Mouse (Mus musculus): ENCODE data around the gene Ociad1.

Gene Ociad1

DNA sequence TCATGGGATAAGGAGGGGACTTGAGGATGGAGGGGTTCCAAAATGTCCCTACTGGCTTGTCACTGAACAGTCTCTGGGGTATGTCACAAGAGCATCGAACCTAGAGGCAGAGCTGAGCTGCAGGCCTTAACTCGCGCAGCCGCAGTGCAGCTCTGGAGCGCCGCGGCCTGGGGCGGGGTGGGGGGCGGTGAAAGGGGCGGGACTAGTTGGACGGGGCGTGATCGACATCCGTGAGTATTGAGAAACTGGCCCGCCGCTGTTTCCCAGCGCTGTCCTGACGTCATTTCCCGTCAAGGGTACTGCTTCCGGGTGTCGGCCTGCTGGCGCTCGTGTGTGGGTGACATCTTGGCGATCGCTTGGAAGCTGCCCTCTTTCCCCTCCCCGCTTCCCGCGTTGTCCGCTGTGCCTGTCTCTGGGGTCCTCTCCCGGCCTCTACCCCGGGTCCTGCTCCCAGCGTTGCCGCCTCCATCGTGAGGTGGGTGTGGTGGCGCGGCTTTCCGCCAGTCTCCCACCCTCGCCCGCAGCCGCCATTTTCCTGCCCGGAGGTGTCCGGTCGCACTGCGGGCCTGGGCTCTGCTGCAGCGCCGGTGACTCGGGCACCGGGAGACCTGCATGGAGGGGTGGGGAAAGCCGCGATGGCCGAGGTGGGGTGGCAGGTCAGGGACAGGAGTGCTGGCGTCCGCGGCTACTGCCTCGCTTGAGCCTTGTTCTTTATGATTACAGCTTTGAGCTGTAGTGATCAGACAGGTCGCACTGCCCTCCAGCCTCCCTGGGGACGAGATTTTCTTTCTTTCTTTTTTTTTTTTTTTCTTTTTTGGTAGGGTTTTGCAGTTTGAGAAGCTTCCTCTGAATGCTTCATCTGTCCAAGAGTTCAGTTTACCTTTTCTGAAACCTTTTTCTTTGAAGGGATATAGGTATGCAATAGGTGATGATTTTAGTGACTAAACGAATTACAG, at the start of gene Ociad1:
Gene Ociad1, plus strand, starts transcription at position 283 of the 956 bp plus-strand sequence.
- DNase-seq = peak; percentile 91

DNA sequence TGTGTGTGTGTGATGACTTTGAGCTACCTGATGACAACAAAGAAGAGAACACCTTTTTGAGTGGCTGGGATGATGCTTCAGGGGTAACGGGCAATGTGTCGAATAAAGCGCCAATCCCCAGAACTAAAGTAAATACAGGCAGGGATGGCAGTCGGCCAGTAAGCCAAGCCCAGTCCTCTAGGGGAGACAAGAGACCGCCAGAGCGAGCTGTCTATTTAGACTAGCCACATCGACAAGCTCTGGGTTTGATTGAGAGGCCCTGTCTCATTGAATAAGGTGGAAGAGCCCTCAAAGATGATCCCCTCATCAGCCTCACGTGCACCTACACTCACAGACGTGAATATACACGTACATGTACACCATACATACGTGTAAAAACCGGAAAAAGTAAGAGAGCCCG, 48.2 kb upstream of the Ociad1 start:
- DNase-seq = peak; percentile 65

DNA sequence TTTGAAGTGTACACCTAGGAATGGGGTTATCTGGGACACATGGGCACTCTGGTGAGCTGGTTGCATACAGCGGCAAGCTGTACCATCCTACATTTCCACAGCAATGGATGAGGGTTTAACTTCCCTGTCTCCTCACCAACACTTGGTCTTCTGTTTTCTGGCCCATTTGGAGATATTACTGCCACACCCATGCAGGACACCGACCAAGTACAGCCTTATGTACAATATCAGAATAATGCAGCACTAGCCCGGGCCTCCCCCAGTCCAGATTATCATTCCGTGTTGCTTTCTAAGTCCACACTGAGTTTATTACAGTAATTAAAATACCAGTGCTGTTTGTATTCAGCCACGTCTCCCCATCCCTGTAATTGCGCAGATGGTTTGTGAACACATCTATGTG, 46.2 kb upstream of the Ociad1 start:
- no peak for DNase-seq

DNA sequence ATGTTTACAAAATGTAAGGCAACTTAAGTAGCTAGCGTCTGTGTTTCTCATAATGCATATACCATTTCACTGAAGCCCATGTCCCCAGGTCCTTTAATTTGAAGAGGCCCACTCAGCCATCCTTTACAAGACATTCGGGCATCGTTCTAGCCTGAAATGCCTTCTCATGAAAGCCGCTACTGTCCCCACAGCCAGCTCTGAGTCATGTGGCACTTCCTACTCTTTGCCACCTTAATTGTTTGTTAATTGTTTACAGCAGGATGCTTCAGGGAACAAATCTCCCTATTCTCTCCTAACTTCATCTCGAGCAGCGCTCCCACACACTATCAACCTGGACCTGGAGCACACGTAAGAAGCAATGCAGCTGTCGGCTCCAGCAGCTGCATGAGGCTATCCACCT, 44.4 kb upstream of the Ociad1 start:
- no peak for DNase-seq

DNA sequence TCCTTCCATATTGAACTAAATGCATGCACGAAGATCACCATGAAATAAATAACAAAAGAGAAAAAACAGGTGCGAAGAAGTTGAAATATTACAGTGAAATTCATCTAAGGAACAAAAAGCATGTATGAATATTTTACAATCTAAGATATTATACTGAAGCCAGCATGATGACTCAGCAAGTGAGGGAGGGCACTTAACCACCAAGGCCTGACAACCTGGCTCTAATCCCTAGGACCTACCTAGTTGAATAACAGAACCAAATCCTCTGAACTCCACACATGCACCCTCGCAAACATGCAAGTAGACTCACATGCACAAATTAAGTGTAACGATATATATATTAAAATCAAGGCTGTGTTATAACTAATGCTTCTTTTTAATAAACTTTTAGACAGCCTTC, 43.2 kb upstream of the Ociad1 start:
- no peak for DNase-seq

DNA sequence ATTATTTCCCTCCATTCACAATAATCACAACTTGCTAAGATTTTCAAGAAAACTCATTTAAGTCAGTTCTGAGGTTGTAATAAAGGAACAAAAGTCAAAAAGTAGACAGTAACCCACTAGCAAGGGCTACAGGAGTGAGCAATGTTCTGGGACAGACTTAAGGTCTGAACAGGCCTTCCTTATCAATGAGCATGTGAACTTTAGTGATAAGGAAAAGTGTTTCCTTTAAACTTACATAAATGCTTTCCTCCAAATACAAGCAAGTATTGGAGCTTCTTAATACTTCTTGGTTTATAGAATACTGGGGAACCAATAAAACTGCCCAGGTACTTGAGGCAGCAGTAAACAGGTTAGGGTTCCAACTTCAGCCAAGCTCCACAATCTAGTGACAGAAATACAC, 39.8 kb upstream of the Ociad1 start:
- no peak for DNase-seq

DNA sequence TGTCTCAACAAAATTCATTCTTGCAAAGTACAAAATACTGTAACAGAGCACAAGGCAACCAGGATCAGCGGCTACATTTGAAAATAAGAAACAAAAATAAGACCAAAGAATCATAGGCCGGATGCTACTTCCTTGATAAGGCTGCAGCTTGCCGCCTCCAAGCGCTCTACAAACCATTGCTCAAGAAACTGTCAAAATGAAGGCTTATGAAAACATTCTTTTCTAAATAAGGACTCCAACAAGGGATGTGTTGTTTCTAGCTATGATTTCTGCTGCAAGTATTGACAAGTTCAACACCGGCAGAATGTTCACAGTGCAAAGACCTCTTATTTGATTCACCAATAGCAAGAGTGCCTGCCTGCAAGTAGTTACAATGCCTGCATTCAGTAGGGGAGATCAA, 37.9 kb upstream of the Ociad1 start:
- DNase-seq = no peak

DNA sequence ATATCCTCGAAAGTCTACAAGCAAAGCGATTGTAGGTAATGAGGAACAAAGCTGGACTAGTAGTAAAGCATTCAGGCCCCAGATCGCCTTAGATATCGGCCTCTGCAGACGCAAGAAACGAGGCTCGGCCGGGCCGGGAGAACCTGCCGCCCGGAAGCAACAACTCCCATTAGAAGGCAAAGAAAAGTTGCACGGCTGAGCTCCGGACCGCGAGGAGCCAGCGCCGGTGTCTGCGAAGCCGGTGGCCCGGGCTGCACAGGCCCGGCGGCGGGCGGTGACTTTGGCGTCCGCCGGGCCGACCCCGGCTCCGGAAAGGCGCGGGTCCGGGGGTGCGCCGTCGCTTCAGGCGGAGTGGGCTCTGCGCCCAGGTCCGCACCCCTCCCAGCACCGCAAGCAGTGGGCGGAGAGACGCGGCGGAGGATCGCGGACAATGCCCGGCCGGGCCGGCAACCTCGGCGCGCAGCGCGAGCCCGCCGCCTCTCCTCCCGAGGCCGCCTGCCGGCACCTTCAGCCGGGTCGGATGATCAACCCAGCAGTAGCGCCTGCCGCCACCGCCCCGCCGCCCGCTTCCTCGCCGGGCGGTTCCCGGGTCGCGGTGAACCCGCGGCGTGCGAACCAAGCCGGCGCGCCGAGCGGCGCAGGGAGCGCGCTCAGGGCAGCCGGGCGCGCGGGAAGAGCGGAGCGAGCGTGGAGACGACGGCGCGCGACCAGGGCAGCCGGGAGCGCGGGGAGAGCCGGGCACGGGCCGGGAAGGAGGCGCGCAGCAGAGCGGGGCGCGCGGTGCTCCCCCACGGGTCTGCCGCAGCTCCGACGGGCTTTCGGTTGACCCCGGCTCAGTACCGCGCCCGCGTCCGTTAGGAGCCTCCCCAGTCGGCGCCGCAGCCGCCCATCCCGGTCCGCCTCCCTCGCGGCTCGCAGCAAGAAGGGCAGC, 37.0 kb upstream of the Ociad1 start:
- peak; percentile 73 for DNase-seq

DNA sequence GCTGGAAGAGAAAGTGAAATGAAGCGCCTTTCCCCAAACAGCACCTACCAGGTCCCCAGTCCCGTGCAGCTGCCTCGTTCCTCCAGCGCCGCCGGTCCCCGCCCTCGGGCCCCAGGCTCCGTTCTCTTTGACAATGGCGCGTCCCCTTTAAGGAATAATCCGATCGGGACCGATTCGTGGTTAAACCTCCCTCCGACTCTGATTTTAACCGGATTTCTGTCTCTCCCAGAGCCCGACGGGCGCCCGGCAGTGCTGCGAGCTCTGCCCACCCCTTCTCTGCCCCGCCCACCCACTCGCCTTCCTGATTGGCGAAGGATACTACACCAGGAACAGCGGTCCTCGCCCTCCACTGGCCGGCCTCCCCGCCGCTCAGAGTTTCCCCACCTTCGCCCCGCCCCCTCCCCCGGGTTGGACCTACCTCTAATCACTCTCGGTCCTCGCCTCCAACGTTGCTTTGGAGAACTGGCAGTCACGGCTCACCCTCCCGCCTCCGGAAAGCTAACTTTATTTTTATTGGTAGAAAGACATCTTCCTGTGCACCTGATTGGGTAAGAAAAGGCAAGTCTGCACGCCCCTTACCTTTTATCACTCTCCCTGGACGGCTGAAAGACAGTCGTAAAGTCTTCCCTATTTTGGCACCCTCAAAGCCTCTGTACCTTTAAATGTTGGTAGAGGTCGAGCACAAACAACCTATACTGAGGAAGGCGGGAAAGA, 36.1 kb upstream of the Ociad1 start, which contains the start of gene Fryl:
Gene Fryl, minus strand, starts transcription at position 268 of the 714 bp plus-strand sequence.
- DNase-seq = peak; percentile 100

DNA sequence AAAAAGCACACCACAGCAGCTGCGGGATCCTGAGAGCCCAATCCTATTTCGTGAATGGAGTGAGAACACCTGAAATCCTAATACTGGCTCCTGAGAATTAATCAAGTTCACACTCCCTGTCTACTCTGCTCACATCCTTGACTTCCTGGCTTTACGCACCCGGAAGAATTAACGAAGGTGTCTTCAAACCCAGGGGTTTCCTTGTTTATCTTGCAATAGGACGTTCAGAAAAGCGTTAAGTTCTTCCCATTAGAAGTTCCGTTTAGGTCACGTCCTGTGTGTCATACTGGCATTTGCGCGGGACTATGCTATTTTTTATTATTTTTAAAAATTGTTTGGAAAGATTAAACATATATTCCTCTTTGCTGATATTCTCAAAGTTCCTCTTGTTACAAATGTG, 35.5 kb upstream of the Ociad1 start:
- no peak for DNase-seq

DNA sequence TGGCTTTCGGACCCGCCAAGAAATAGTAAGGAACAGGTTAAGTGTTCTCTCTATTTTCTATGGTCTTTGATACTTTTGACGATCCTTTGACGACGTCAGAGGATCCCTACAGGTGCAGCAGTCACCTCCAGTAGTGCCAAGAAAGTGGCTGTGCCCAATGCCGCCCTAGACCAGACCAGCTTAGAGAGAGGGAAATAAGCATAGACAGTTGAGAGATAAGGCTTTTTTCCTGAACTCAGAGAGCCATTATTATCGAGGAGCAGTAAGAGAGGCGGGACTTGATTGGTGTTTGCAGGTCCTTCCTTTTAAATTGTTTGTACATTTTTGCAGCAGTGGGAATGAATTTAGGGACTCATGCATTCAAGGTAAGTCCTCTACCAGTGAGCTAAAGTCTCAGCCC, 34.9 kb upstream of the Ociad1 start:
- no peak for DNase-seq

DNA sequence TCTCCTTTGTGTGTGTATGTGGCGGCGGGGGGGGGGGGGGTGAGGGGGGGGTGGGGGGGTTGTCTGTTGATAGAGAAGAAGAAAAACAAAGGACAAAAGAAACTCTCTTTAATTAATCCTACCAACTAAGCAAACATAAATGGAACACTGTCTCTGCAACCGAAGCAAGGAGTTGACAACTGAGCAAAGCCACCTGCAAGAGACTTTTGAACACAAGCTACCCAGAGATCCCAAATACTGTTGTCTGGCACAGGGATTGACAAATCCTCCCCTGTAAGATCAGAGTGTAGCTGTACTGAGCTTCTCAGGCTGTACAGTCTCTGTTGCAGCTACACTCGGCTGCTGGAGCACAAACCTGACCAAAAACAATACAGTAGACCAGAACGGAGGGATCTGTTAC, 28.5 kb upstream of the Ociad1 start:
- no peak for DNase-seq

DNA sequence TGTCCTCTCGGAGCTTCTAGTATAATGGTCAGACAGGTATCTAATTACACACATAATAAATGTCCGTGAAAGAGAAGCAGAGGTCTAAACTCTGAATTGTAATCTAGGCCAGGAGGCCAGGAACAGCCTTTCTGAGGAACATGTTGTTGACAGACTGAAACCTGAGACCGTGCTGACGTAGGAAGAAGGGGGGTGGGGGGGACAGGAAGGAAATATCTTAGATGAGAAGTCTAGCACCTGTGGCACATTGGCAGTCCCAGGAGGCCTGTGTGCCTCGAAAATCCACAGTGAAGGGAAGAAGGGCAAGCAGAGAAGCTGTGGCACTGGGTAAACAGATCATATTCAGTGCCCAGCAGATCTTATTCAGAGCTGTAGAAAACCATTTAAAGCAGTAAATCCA, 27.1 kb upstream of the Ociad1 start:
- no peak for DNase-seq

DNA sequence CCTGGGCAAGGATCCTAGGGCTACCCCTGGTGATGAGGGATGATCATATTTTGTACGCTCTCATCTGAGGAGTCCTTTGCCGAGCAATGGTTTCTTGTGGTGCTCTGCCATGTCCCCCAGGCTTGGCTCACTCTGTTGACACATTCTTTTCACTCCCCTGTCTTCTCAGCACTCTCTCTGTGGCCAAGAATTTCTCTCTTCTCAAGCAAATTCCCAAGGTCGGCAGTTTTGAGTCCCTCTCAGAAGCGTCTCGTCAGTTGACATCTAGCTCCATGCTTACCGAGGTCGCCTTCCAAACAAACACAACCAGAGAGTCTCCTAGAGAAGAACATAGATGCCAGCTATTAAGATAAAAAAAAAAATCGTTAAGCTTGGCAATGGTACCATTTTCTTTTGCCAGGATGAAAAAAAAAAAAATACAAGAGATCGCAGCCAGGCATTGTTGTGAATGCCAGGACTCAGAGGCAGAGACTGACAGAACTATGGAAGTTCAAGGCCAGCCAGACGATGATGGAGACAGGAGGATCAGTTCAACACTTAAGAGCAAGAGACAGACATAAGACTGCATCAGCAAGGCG, 23.9 kb upstream of the Ociad1 start:
- DNase-seq = no peak

DNA sequence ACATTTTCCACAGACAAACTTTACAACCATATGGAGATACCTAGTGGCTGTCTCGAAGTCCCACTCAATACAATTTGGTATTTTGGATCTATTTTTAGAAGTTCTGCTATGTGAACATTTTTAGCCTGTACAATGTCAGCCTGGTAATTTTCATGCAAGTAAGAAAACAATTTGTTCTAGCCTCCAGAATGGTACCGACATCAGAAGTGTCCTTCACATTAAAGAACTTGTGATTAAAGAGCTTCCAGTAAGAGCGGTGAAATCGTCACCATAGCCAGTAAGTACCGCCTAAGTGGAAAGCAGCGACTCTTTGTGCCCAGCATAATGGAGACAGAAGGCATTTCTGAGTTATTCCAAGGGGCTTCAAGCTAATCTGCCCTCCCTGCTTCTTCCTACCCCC, 22.0 kb upstream of the Ociad1 start:
- no peak for DNase-seq

DNA sequence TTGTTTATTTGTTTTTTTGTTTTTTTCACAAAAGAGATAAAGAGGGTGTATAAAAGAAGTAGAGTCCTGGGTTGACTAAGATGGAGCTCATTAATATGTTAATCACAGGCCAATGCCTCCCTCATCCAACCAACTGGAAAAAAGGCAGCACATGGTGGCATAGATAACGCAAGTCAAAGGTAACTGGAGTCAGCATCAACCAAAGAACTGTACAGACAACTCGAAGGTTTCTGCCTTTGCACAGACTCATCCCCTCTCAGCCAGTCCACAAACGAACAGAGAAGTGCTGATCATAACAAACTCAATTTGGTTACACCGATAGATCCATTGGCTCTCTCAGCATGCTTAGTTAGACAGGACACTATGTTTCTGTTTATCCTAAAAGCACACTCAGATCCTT, 19.4 kb upstream of the Ociad1 start:
- DNase-seq = no peak

DNA sequence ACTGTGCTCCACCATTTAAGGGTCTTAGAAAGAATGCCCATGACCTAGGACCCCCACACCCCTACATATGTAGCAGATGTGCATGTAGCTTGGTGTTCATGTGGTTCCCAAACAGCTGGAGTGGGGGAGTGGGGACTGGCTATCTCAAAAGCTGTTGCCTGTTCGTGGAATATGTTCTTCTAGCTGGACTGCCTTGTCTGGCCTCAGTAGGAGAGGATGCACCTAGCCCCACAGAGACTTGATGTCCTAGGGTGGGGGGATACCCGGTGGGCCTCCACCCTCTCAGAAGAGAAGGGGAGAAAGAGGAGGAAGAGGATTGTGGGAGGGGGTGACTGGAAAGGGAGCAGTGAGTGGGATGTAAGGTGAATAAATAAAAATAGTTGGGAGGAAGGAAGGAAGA, 17.6 kb upstream of the Ociad1 start:
- no peak for DNase-seq

DNA sequence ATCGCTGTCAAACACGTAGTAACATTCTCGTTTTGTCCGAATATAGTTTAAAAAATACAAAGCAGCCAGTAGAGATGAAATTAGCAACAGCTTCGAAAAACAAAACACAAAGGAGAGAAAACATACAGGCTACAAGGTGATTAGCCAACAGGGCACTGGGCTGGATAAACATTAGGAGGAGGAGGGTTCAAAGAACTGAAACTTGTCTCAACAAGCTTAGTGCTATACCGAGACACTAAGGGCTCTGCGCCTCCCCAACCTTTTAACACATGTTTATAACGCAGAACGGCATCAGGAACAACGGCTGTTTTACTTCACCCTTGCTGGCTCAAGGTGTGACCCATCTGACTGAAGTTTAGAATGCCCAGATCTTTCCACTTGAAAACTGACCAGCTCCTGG, 13.4 kb upstream of the Ociad1 start:
- no peak for DNase-seq

DNA sequence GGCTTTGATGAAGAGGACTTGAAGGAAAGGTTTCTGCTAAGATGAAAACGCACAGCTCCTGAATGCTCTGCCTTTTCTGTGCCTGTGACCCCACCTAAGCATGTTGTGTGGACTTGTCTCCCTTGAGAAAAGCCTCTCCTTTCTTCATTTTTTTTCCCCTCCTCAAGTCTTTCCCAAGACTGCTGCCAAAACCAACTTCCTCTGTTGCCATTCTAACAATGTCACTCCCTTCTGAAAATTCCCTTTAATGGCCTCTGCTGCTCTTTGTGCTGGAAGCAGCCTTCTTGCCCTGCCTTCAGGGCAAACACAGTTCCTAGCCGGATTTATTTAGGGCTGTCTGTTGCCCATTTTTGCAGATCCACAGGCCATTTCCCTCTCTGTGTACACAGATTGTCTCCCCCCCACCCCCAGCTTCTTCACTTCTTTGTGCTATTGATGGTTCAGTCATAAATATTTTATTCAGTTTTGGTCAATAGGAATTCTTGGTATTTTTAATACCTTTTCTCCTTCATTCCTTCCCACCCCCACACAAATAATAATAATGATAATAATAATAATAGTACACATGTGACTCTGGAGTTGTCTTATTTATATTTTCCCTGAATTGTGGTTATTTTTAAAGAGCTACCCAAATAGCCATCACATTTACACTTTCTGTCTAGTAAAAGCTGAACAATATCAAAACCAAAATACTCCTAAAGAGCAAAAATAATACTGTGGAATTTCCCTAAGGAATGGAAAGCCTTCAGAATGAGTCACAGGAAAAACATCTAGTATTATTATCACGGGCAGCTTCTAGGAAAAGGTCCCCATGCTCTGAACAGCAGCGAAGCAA, 12.6 kb upstream of the Ociad1 start:
- no peak for DNase-seq

DNA sequence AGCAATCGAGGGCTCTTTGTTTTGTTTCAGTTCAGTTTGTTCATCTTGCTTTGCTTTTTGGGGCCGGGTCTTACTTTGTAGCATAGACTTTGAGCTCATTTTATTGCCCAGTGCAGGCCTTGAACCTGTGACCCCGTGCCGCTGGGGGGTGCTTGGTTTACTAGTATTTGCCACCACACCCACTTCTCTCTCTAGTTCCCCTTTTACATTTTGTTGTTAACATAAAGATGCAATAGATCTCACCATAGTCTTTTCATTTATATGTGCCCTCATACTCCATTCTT, 12.1 kb upstream of the Ociad1 start:
- no peak for DNase-seq

DNA sequence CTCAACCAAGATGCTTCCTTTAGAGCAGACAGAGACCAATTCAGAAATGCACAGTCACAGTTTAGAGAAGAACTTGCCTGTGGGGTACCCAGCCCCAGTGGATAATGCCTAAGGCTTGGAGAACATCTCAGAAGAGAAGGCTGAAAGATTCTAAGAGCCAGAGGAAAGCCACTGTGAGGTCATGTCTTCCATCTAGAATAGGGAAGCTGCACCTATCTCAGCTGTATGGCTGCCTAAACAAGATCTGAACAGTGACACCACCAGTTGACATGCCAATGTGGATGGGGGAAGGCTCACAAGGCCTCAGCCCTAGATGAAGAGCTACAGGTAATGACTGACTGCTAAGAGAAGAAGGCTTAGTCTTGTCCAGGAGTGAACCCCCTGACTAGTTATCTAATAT, 8.5 kb upstream of the Ociad1 start:
- DNase-seq = no peak

DNA sequence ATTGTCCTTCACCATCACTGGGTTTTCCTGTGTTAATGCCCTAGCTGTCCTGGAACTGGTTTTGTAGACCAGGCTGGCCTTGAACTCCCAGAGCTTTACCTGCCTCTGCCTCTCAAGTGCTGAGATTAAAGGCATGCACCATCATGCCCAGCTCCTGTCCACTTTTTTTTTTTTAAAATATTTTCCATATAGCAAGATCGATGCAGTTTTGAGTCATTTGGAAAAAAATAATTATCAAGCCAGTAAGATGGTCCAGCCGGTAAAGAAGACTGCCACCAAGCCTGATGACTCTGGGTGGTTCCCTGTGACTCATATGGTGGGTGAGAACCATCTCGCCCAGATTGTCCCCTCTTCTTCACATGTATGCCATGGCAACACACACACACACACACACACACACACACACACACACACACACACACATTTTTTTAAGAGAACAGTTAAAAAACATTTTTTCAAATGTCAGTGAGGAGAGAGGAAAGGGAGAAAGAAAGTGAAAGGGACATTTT, 7.1 kb upstream of the Ociad1 start:
- DNase-seq = no peak

Measured in right cerebral cortex, postnatal 4 days (tissue).